Mouse (Mus musculus): Measurements from ENCODE around the gene Cdk6. TPM values are rescaled to one million over a fixed set of nuclear protein-coding genes. Genes with fewer than 3 reads are reported as not detected.

Gene Cdk6
- polyA plus RNA-seq, 1 experiment from 2014 or later = 32.4 TPM

- H3K4me1 ChIP-seq = peaks cover 17% of the 10 kb centered on the region
- no peak overlapping the region for H3K27ac ChIP-seq
- peak; percentile 68 for DNase-seq (ENCODE audit: low spot score)
- 80% methylated on average over 9 of the region's 9 CpGs for WGBS
- peaks cover 8% of the 10 kb centered on the region; the same call in 1 of the 2 replicates for H3K36me3 ChIP-seq
- H3K9me3 ChIP-seq = no peaks in the 10 kb centered on the region
- no peaks in the 10 kb centered on the region for H3K27me3 ChIP-seq (ENCODE audit: insufficient read depth, poor library complexity, severe bottlenecking)
- H3K4me3 ChIP-seq = no peak overlapping the region
These were observed 149.8 kb downstream of the Cdk6 start for GRCm38 (mm10) chr5:3491084-3491483.

GRCm38 (mm10) chr5:3491883-3492282 lies 150.6 kb downstream of the Cdk6 start:
- H3K27ac ChIP-seq = no peak overlapping the region
- peaks cover 14% of the 10 kb centered on the region for H3K4me1 ChIP-seq
- peaks cover 8% of the 10 kb centered on the region; the same call in 1 of the 2 replicates for H3K36me3 ChIP-seq
- WGBS = 49% methylated on average over 5 of the region's 5 CpGs
- H3K4me3 ChIP-seq = no peak overlapping the region
- H3K27me3 ChIP-seq (ENCODE audit: insufficient read depth, poor library complexity, severe bottlenecking) = no peaks in the 10 kb centered on the region
- no peaks in the 10 kb centered on the region for H3K9me3 ChIP-seq
- peak; percentile 74 for DNase-seq (ENCODE audit: low spot score)

- 90% methylated on average over 13 of the region's 13 CpGs for WGBS
- Histone ChIP-seq H3K9me3 (no peaks in the 10 kb centered on the region), H3K4me1 (peaks cover 14% of the 10 kb centered on the region), H3K27ac (no peak overlapping the region), H3K4me3 (no peak overlapping the region), H3K36me3 (peaks cover 8% of the 10 kb centered on the region; the same call in 1 of the 2 replicates), H3K27me3 (ENCODE audit: insufficient read depth, poor library complexity, severe bottlenecking) (no peaks in the 10 kb centered on the region)
- DNase-seq (ENCODE audit: low spot score) = peak; percentile 51
These were observed 151.7 kb downstream of the Cdk6 start for GRCm38 (mm10) chr5:3492776-3493636.

- Histone ChIP-seq H3K27me3 (ENCODE audit: insufficient read depth, poor library complexity, severe bottlenecking) (no peaks in the 10 kb centered on the region), H3K9me3 (no peaks in the 10 kb centered on the region), H3K4me3 (no peak overlapping the region), H3K4me1 (peaks cover 11% of the 10 kb centered on the region), H3K27ac (no peak overlapping the region), H3K36me3 (peaks cover 8% of the 10 kb centered on the region; the same call in 1 of the 2 replicates)
- DNase-seq (ENCODE audit: low spot score) = no peak
- 84% methylated on average over 9 of the region's 9 CpGs for WGBS
These were observed 152.7 kb downstream of the Cdk6 start for GRCm38 (mm10) chr5:3493968-3494367.

GRCm38 (mm10) chr5:3494452-3495187 lies 153.3 kb downstream of the Cdk6 start:
- peaks cover 11% of the 10 kb centered on the region for H3K4me1 ChIP-seq
- no peak overlapping the region for H3K4me3 ChIP-seq
- H3K9me3 ChIP-seq = no peaks in the 10 kb centered on the region
- peaks cover 8% of the 10 kb centered on the region; the same call in 1 of the 2 replicates for H3K36me3 ChIP-seq
- no peaks in the 10 kb centered on the region for H3K27me3 ChIP-seq (ENCODE audit: insufficient read depth, poor library complexity, severe bottlenecking)
- DNase-seq (ENCODE audit: low spot score) = no peak
- H3K27ac ChIP-seq = no peak overlapping the region
- WGBS = 82% methylated on average over 8 of the region's 8 CpGs

GRCm38 (mm10) chr5:3497505-3497925 lies 156.2 kb downstream of the Cdk6 start:
- Histone ChIP-seq H3K4me3 (no peak overlapping the region), H3K4me1 (peaks cover 15% of the 10 kb centered on the region), H3K27ac (no peak overlapping the region), H3K9me3 (no peaks in the 10 kb centered on the region), H3K27me3 (ENCODE audit: insufficient read depth, poor library complexity, severe bottlenecking) (no peaks in the 10 kb centered on the region), H3K36me3 (peaks cover 8% of the 10 kb centered on the region; the same call in 1 of the 2 replicates)
- DNase-seq (ENCODE audit: low spot score) = no peak
- 68% methylated on average over 5 of the region's 5 CpGs for WGBS

- WGBS = 80% methylated on average over 5 of the region's 5 CpGs
- DNase-seq (ENCODE audit: low spot score) = no peak
- Histone ChIP-seq H3K4me3 (no peak overlapping the region), H3K27ac (no peak overlapping the region), H3K9me3 (no peaks in the 10 kb centered on the region), H3K36me3 (no peaks in the 10 kb centered on the region), H3K4me1 (peaks cover 24% of the 10 kb centered on the region), H3K27me3 (ENCODE audit: insufficient read depth, poor library complexity, severe bottlenecking) (no peaks in the 10 kb centered on the region)
These were observed 159.0 kb downstream of the Cdk6 start for GRCm38 (mm10) chr5:3500298-3500697.

- Histone ChIP-seq H3K27me3 (ENCODE audit: insufficient read depth, poor library complexity, severe bottlenecking) (no peaks in the 10 kb centered on the region), H3K4me3 (no peak overlapping the region), H3K9me3 (no peaks in the 10 kb centered on the region), H3K27ac (no peak overlapping the region; the same call in 1 of the 2 replicates), H3K36me3 (no peaks in the 10 kb centered on the region), H3K4me1 (peaks cover 24% of the 10 kb centered on the region)
- DNase-seq (ENCODE audit: low spot score) = no peak
- WGBS = 74% methylated on average over 8 of the region's 8 CpGs
These were observed 159.8 kb downstream of the Cdk6 start for GRCm38 (mm10) chr5:3500957-3501563.

- peaks cover 24% of the 10 kb centered on the region for H3K4me1 ChIP-seq
- DNase-seq (ENCODE audit: low spot score) = no peak
- H3K27me3 ChIP-seq (ENCODE audit: insufficient read depth, poor library complexity, severe bottlenecking) = no peaks in the 10 kb centered on the region
- peak overlapping the region; percentile 13; the same call in 1 of the 2 replicates for H3K27ac ChIP-seq
- H3K9me3 ChIP-seq = no peaks in the 10 kb centered on the region
- H3K4me3 ChIP-seq = no peak overlapping the region
- no peaks in the 10 kb centered on the region for H3K36me3 ChIP-seq
- WGBS = 45% methylated on average over 8 of the region's 8 CpGs
These were observed 160.3 kb downstream of the Cdk6 start for GRCm38 (mm10) chr5:3501564-3502001.

GRCm38 (mm10) chr5:3502610-3503350 lies 161.5 kb downstream of the Cdk6 start:
- H3K4me1 ChIP-seq = peaks cover 24% of the 10 kb centered on the region
- H3K27me3 ChIP-seq (ENCODE audit: insufficient read depth, poor library complexity, severe bottlenecking) = no peaks in the 10 kb centered on the region
- WGBS = 59% methylated on average over 11 of the region's 11 CpGs
- DNase-seq (ENCODE audit: low spot score) = no peak
- H3K9me3 ChIP-seq = no peaks in the 10 kb centered on the region
- no peaks in the 10 kb centered on the region for H3K36me3 ChIP-seq
- H3K4me3 ChIP-seq = no peak overlapping the region
- H3K27ac ChIP-seq = no peak overlapping the region

- WGBS = 75% methylated on average over 4 of the region's 4 CpGs
- no peak for DNase-seq (ENCODE audit: low spot score)
- Histone ChIP-seq H3K9me3 (no peaks in the 10 kb centered on the region), H3K27ac (no peak overlapping the region), H3K4me3 (no peak overlapping the region), H3K36me3 (no peaks in the 10 kb centered on the region), H3K27me3 (ENCODE audit: insufficient read depth, poor library complexity, severe bottlenecking) (no peaks in the 10 kb centered on the region), H3K4me1 (peaks cover 24% of the 10 kb centered on the region)
These were observed 162.1 kb downstream of the Cdk6 start for GRCm38 (mm10) chr5:3503373-3503772.

GRCm38 (mm10) chr5:3503836-3504323 lies 162.6 kb downstream of the Cdk6 start:
- Histone ChIP-seq H3K27me3 (ENCODE audit: insufficient read depth, poor library complexity, severe bottlenecking) (no peaks in the 10 kb centered on the region), H3K4me3 (no peak overlapping the region), H3K27ac (no peak overlapping the region), H3K36me3 (no peaks in the 10 kb centered on the region), H3K9me3 (no peaks in the 10 kb centered on the region), H3K4me1 (peaks cover 24% of the 10 kb centered on the region)
- 76% methylated on average over 9 of the region's 9 CpGs for WGBS
- DNase-seq (ENCODE audit: low spot score) = no peak

All from heart, embryonic 10.5 days (tissue).